Mouse (Mus musculus): Measurements from ENCODE around the gene Tnk1. TPM values are rescaled to one million over a fixed set of nuclear protein-coding genes. Genes with fewer than 3 reads are reported as not detected.
A peak's percentile ranks its signal among the peaks of the same experiment; 100 is the strongest.

Tnk1 gene
- polyA plus RNA-seq, 1 experiment from 2014 or later: 1.1 TPM

- ATAC-seq (replicated peaks; ENCODE audit: insufficient number of reproducible peaks, low FRiP score, low TSS enrichment, low read depth): peak; percentile 19; the same call in 1 of the 2 replicates
- Histone ChIP-seq H3K4me1 (ENCODE audit: control insufficient read depth, insufficient read depth, low read length) (peaks cover 22% of the 10 kb centered on the region), H3K4me3 (ENCODE audit: low read depth, low read length) (peak overlapping the region; percentile 34), H3K27ac (replicated peaks; ENCODE audit: low read depth, low read length) (no peak overlapping the region), H3K4me2 (ENCODE audit: low read depth, low read length) (peak overlapping the region; percentile 94), H3K9ac (replicated peaks; ENCODE audit: low read length) (peak overlapping the region; percentile 22), H3K9me3 (replicated peaks; ENCODE audit: control insufficient read depth, low read length) (no peaks in the 10 kb centered on the region; the same call in 1 of the 2 replicates), H3K27me3 (ENCODE audit: control insufficient read depth, insufficient read depth, low read length) (peaks cover 43% of the 10 kb centered on the region), H3K36me3 (replicated peaks; ENCODE audit: control insufficient read depth, insufficient read depth, low read depth, low read length) (no peaks in the 10 kb centered on the region)
- peak; percentile 83 for DNase-seq (ENCODE audit: low spot score)
- 1% methylated on average over 60 of the region's 60 CpGs for WGBS
Observed at GRCm38 (mm10) chr11:69803786-69804651, 54.5 kb downstream of the Tnk1 start.

DNA sequence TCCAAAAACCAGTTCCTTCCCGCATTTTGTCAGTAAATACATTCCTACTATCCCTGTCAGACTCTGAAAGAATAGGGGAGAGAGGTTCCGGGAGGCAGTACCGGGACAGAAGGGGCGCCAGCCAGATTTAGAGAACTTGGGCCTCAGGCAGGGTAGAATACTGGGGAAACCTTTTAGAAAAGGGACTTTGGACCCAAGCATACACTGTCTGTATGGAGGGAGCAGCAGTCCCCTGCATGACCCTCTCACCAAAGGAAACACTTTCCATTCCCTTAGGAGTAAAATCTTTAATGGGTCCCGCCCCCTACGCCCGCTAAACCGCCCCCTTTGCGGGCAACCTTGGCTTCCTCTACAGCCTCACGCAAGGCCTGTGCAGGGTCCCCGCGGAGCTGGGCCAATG is 55.2 kb downstream of the Tnk1 start:
- H3K9ac ChIP-seq (replicated peaks; ENCODE audit: low read length): peak overlapping the region; percentile 22
- H3K9me3 ChIP-seq (replicated peaks; ENCODE audit: control insufficient read depth, low read length): no peaks in the 10 kb centered on the region; the same call in 1 of the 2 replicates
- WGBS: 1% methylated on average over 12 of the region's 12 CpGs
- no peak for ATAC-seq (replicated peaks; ENCODE audit: insufficient number of reproducible peaks, low FRiP score, low TSS enrichment, low read depth)
- H3K4me2 ChIP-seq (ENCODE audit: low read depth, low read length): peak overlapping the region; percentile 94
- peaks cover 22% of the 10 kb centered on the region for H3K4me1 ChIP-seq (ENCODE audit: control insufficient read depth, insufficient read depth, low read length)
- H3K27me3 ChIP-seq (ENCODE audit: control insufficient read depth, insufficient read depth, low read length): peaks cover 43% of the 10 kb centered on the region
- H3K4me3 ChIP-seq (ENCODE audit: low read depth, low read length): peak overlapping the region; percentile 34
- DNase-seq (ENCODE audit: low spot score): no peak
- H3K27ac ChIP-seq (replicated peaks; ENCODE audit: low read depth, low read length): no peak overlapping the region
- H3K36me3 ChIP-seq (replicated peaks; ENCODE audit: control insufficient read depth, insufficient read depth, low read depth, low read length): no peaks in the 10 kb centered on the region

- peak overlapping the region; percentile 53 for H3K4me3 ChIP-seq (ENCODE audit: low read depth, low read length)
- DNase-seq (ENCODE audit: low spot score) (peak; percentile 81), ATAC-seq (replicated peaks; ENCODE audit: insufficient number of reproducible peaks, low FRiP score, low TSS enrichment, low read depth) (peak; percentile 16; the same call in 1 of the 2 replicates)
- H3K27me3 ChIP-seq (ENCODE audit: control insufficient read depth, insufficient read depth, low read length): peaks cover 47% of the 10 kb centered on the region
- H3K9me3 ChIP-seq (replicated peaks; ENCODE audit: control insufficient read depth, low read length): no peaks in the 10 kb centered on the region; the same call in 1 of the 2 replicates
- peaks cover 22% of the 10 kb centered on the region for H3K4me1 ChIP-seq (ENCODE audit: control insufficient read depth, insufficient read depth, low read length)
- no peaks in the 10 kb centered on the region for H3K36me3 ChIP-seq (replicated peaks; ENCODE audit: control insufficient read depth, insufficient read depth, low read depth, low read length)
- peak overlapping the region; percentile 62 for H3K9ac ChIP-seq (replicated peaks; ENCODE audit: low read length)
- WGBS: 0% methylated on average over 33 of the region's 33 CpGs
- peak overlapping the region; percentile 94 for H3K4me2 ChIP-seq (ENCODE audit: low read depth, low read length)
- no peak overlapping the region for H3K27ac ChIP-seq (replicated peaks; ENCODE audit: low read depth, low read length)
Observed at GRCm38 (mm10) chr11:69802648-69803105, 55.9 kb downstream of the Tnk1 start.

- Histone ChIP-seq H3K4me3 (ENCODE audit: low read depth, low read length) (peak within 1 kb of the TSS; percentile 53), H3K27me3 (ENCODE audit: control insufficient read depth, insufficient read depth, low read length) (peaks cover 49% of the 10 kb centered on the region), H3K27ac (replicated peaks; ENCODE audit: low read depth, low read length) (0 out of 2 replicates have a peak within 1 kb of the TSS, but pooled peaks have one; percentile 54), H3K36me3 (replicated peaks; ENCODE audit: control insufficient read depth, insufficient read depth, low read depth, low read length) (no peaks in the 10 kb centered on the region), H3K4me1 (ENCODE audit: control insufficient read depth, insufficient read depth, low read length) (peaks cover 22% of the 10 kb centered on the region), H3K9me3 (replicated peaks; ENCODE audit: control insufficient read depth, low read length) (no peaks in the 10 kb centered on the region; the same call in 1 of the 2 replicates), H3K9ac (replicated peaks; ENCODE audit: low read length) (peak within 1 kb of the TSS; percentile 66), H3K4me2 (ENCODE audit: low read depth, low read length) (peak within 1 kb of the TSS; percentile 94)
- DNase-seq (ENCODE audit: low spot score) (no peak), ATAC-seq (replicated peaks; ENCODE audit: insufficient number of reproducible peaks, low FRiP score, low TSS enrichment, low read depth) (no peak)
- WGBS: under 1% methylated on average over 33 of the region's 33 CpGs
Observed at GRCm38 (mm10) chr11:69801379-69801977, 57.1 kb downstream of the Tnk1 start, which contains the start of gene Fgf11. Gene Fgf11, minus strand, starts transcription at chr11:69801857.

Small RNA genes lying within 50 kb of the gene (microRNA-seq; reads per million reads assigned to microRNA genes)
- gene Mir6924 (ENCODE audit: borderline number of aligned reads): not detected

Other genes starting within 250 kb of the Tnk1 start
- gene Shbg, start 240.8 kb downstream of the Tnk1 start, polyA plus RNA-seq (2014; fragmentation: Nextera tagmentation; extraction: Ambion mirVana): 0.14 TPM in 1 of 2 replicates, not detected in the other
- gene Sat2, start 236.7 kb downstream of the Tnk1 start, polyA plus RNA-seq (2014; fragmentation: Nextera tagmentation; extraction: Ambion mirVana): 15.0 and 19.4 TPM in 2 replicates
- 24.3 and 30.9 TPM in 2 replicates for gene Fxr2, start 225.7 kb downstream of the Tnk1 start, polyA plus RNA-seq (2014; fragmentation: Nextera tagmentation; extraction: Ambion mirVana)
- gene Sox15, start 203.4 kb downstream of the Tnk1 start, polyA plus RNA-seq (2014; fragmentation: Nextera tagmentation; extraction: Ambion mirVana): not detected in 2 replicates
- 25.9 and 28.0 TPM in 2 replicates for gene Mpdu1, start 196.1 kb downstream of the Tnk1 start, polyA plus RNA-seq (2014; fragmentation: Nextera tagmentation; extraction: Ambion mirVana)
- gene Cd68, start 192.6 kb downstream of the Tnk1 start, polyA plus RNA-seq (2014; fragmentation: Nextera tagmentation; extraction: Ambion mirVana): 5.5 and 7.6 TPM in 2 replicates
- gene Eif4a1, start 186.3 kb downstream of the Tnk1 start, polyA plus RNA-seq (2014; fragmentation: Nextera tagmentation; extraction: Ambion mirVana): 959 and 1,000 TPM in 2 replicates
- 106 and 108 TPM in 2 replicates for gene Senp3, start 176.6 kb downstream of the Tnk1 start, polyA plus RNA-seq (2014; fragmentation: Nextera tagmentation; extraction: Ambion mirVana)
- 0.24 and 0.42 TPM in 2 replicates for gene Tnfsf13, start 172.9 kb downstream of the Tnk1 start, polyA plus RNA-seq (2014; fragmentation: Nextera tagmentation; extraction: Ambion mirVana)
- gene Tnfsf12, start 162.9 kb downstream of the Tnk1 start, polyA plus RNA-seq (2014; fragmentation: Nextera tagmentation; extraction: Ambion mirVana): 3.6 and 4.3 TPM in 2 replicates
- 1.2 and 1.5 TPM in 2 replicates for gene Tnfsfm13, start 162.6 kb downstream of the Tnk1 start, polyA plus RNA-seq (2014; fragmentation: Nextera tagmentation; extraction: Ambion mirVana)
- gene Polr2a, start 100.1 kb downstream of the Tnk1 start, polyA plus RNA-seq (2014; fragmentation: Nextera tagmentation; extraction: Ambion mirVana): 51.4 and 56.5 TPM in 2 replicates
- gene Slc35g3, start 96.8 kb downstream of the Tnk1 start, polyA plus RNA-seq (2014; fragmentation: Nextera tagmentation; extraction: Ambion mirVana): 0.18 TPM in 1 of 2 replicates, not detected in the other
- gene Zbtb4, start 92.8 kb downstream of the Tnk1 start, polyA plus RNA-seq (2014; fragmentation: Nextera tagmentation; extraction: Ambion mirVana): 1.1 and 1.2 TPM in 2 replicates
- 3.0 and 3.6 TPM in 2 replicates for gene Chrnb1, start 62.8 kb downstream of the Tnk1 start, polyA plus RNA-seq (2014; fragmentation: Nextera tagmentation; extraction: Ambion mirVana)
- gene Fgf11, start 56.9 kb downstream of the Tnk1 start, polyA plus RNA-seq (2014; fragmentation: Nextera tagmentation; extraction: Ambion mirVana): 0.92 and 0.97 TPM in 2 replicates
- 2.1 and 2.8 TPM in 2 replicates for gene Tmem102, start 53.1 kb downstream of the Tnk1 start, polyA plus RNA-seq (2014; fragmentation: Nextera tagmentation; extraction: Ambion mirVana)
- gene Gm39566, start 43.4 kb downstream of the Tnk1 start, polyA plus RNA-seq (2014; fragmentation: Nextera tagmentation; extraction: Ambion mirVana): not detected in 2 replicates
- gene Spem2, start 40.3 kb downstream of the Tnk1 start, polyA plus RNA-seq (2014; fragmentation: Nextera tagmentation; extraction: Ambion mirVana): not detected in 2 replicates
- 0.27 TPM in 1 of 2 replicates, not detected in the other for gene Spem1, start 36.5 kb downstream of the Tnk1 start, polyA plus RNA-seq (2014; fragmentation: Nextera tagmentation; extraction: Ambion mirVana)
- 8.2 and 9.1 TPM in 2 replicates for gene Nlgn2, start 20.9 kb downstream of the Tnk1 start, polyA plus RNA-seq (2014; fragmentation: Nextera tagmentation; extraction: Ambion mirVana)
- gene Tmem256, start 20.2 kb downstream of the Tnk1 start, polyA plus RNA-seq (2014; fragmentation: Nextera tagmentation; extraction: Ambion mirVana): 294 and 335 TPM in 2 replicates
- gene Plscr3, start 12.4 kb downstream of the Tnk1 start, polyA plus RNA-seq (2014; fragmentation: Nextera tagmentation; extraction: Ambion mirVana): 90.0 and 102 TPM in 2 replicates
- gene Tmem95, start 19.3 kb upstream of the Tnk1 start, polyA plus RNA-seq (2014; fragmentation: Nextera tagmentation; extraction: Ambion mirVana): not detected in 2 replicates
- 3.2 and 3.5 TPM in 2 replicates for gene Kctd11, start 22.7 kb upstream of the Tnk1 start, polyA plus RNA-seq (2014; fragmentation: Nextera tagmentation; extraction: Ambion mirVana)
- 0.56 and 0.60 TPM in 2 replicates for gene Acap1, start 36.8 kb upstream of the Tnk1 start, polyA plus RNA-seq (2014; fragmentation: Nextera tagmentation; extraction: Ambion mirVana)
- gene 2810408A11Rik, start 42.3 kb upstream of the Tnk1 start, polyA plus RNA-seq (2014; fragmentation: Nextera tagmentation; extraction: Ambion mirVana): 17.6 and 20.7 TPM in 2 replicates
- 11.5 and 13.8 TPM in 2 replicates for gene Neurl4, start 42.3 kb upstream of the Tnk1 start, polyA plus RNA-seq (2014; fragmentation: Nextera tagmentation; extraction: Ambion mirVana)
- 76.2 and 81.8 TPM in 2 replicates for gene Gps2, start 55.2 kb upstream of the Tnk1 start, polyA plus RNA-seq (2014; fragmentation: Nextera tagmentation; extraction: Ambion mirVana)
- gene Eif5a, start 63.2 kb upstream of the Tnk1 start, polyA plus RNA-seq (2014; fragmentation: Nextera tagmentation; extraction: Ambion mirVana): 2,030 and 2,067 TPM in 2 replicates
- gene Ybx2, start 77.1 kb upstream of the Tnk1 start, polyA plus RNA-seq (2014; fragmentation: Nextera tagmentation; extraction: Ambion mirVana): 5.5 and 6.6 TPM in 2 replicates
- 20.2 and 20.5 TPM in 2 replicates for gene Slc2a4, start 89.5 kb upstream of the Tnk1 start, polyA plus RNA-seq (2014; fragmentation: Nextera tagmentation; extraction: Ambion mirVana)
- gene Cldn7, start 106.0 kb upstream of the Tnk1 start, polyA plus RNA-seq (2014; fragmentation: Nextera tagmentation; extraction: Ambion mirVana): 17.1 and 22.0 TPM in 2 replicates
- gene Ctdnep1, start 122.4 kb upstream of the Tnk1 start, polyA plus RNA-seq (2014; fragmentation: Nextera tagmentation; extraction: Ambion mirVana): 26.2 and 26.5 TPM in 2 replicates
- 156 and 157 TPM in 2 replicates for gene Elp5, start 123.8 kb upstream of the Tnk1 start, polyA plus RNA-seq (2014; fragmentation: Nextera tagmentation; extraction: Ambion mirVana)
- gene Gabarap, start 132.4 kb upstream of the Tnk1 start, polyA plus RNA-seq (2014; fragmentation: Nextera tagmentation; extraction: Ambion mirVana): 474 and 509 TPM in 2 replicates
- 57.7 and 58.0 TPM in 2 replicates for gene Phf23, start 137.0 kb upstream of the Tnk1 start, polyA plus RNA-seq (2014; fragmentation: Nextera tagmentation; extraction: Ambion mirVana)
- gene Dvl2, start 141.9 kb upstream of the Tnk1 start, polyA plus RNA-seq (2014; fragmentation: Nextera tagmentation; extraction: Ambion mirVana): 34.9 and 35.7 TPM in 2 replicates
- gene Acadvl, start 156.7 kb upstream of the Tnk1 start, polyA plus RNA-seq (2014; fragmentation: Nextera tagmentation; extraction: Ambion mirVana): 54.2 and 57.6 TPM in 2 replicates
- 7.6 and 11.2 TPM in 2 replicates for gene Dlg4, start 158.2 kb upstream of the Tnk1 start, polyA plus RNA-seq (2014; fragmentation: Nextera tagmentation; extraction: Ambion mirVana)
- 0.46 and 0.95 TPM in 2 replicates for gene Asgr1, start 195.4 kb upstream of the Tnk1 start, polyA plus RNA-seq (2014; fragmentation: Nextera tagmentation; extraction: Ambion mirVana)
- gene Asgr2, start 233.9 kb upstream of the Tnk1 start, polyA plus RNA-seq (2014; fragmentation: Nextera tagmentation; extraction: Ambion mirVana): not detected in 2 replicates